Mouse (Mus musculus) C2C12 (cell line): ENCODE results near the gene Cpvl.

ENCODE experiments used
- CTCF ChIP-seq: IDR thresholded peaks from one replicate; pipeline ENCODE4 v1.5.1; 2011; ENCODE audit not compliant: control insufficient read depth, insufficient read depth, insufficient read length
- FOSL1 ChIP-seq: IDR thresholded peaks from one replicate; pipeline ENCODE4 v1.8.0; 2011; ENCODE audit warnings: mild to moderate bottlenecking, low read length; ENCODE audit not compliant: poor library complexity, insufficient read depth, severe bottlenecking
- MAX ChIP-seq: IDR thresholded peaks from one replicate; pipeline ENCODE4 v1.6.1; 2011; ENCODE audit warnings: mild to moderate bottlenecking, control low read depth
- MYOD1 ChIP-seq: IDR thresholded peaks from one replicate; pipeline ENCODE4 v1.6.1; 2011; ENCODE audit warnings: low read depth; ENCODE audit not compliant: control insufficient read depth, insufficient read length
- MYOG ChIP-seq: IDR thresholded peaks from one replicate; pipeline ENCODE4 v1.6.1; 2011; ENCODE audit not compliant: control insufficient read depth, insufficient read length; ENCODE audit errors: extremely low read depth
- USF1 ChIP-seq: IDR thresholded peaks from one replicate; pipeline ENCODE4 v1.6.1; 2011; ENCODE audit warnings: low read depth, mild to moderate bottlenecking, control low read depth, moderate library complexity

DNA sequence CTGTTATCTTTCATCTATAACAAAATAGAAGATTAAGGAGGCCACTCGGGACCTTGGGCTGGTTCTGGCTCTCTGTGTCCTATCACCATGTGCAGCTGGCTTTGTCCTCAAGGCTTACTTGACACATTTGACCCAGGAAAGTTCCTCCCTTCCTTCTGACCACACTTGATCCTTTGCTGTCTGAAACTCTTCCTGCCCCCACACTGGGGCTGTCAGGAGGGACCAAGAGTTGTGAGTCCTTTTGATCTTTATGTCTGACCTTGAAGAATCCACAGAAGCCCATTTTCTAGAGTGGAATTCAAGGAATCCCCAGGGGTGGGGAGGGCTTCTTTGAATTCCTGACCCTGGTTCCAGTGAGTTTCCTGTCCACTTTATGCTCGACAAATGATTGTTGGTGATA is 39.6 kb upstream of the Cpvl start:
- TF ChIP-seq USF1 (no peak), CTCF (no peak), MAX (no peak), MYOD1 (no peak), FOSL1 (no peak), MYOG (no peak)
